Mouse (Mus musculus) bone marrow macrophage, adult 2 months (primary cell): ENCODE results near the gene Zbtb8a.

Experiments used
- CTCF ChIP-seq: IDR thresholded peaks from 2 replicates; pipeline ENCODE4 v1.5.1; 2012; ENCODE audit warnings: low read depth, mild to moderate bottlenecking, low read length, moderate library complexity
- POLR2A ChIP-seq: IDR thresholded peaks from 2 replicates; pipeline ENCODE4 v1.6.1; 2012; ENCODE audit warnings: mild to moderate bottlenecking, low read depth, low read length, borderline replicate concordance

GRCm38 (mm10) chr4:129384440-129384839 is 6.5 kb upstream of the Zbtb8a start:
- TF ChIP-seq CTCF (no peak), POLR2A (no peak)
